Mouse (Mus musculus) frontal cortex, postnatal 25 days (tissue): ENCODE measurements around the gene Vwf.

Source experiments
- DNase-seq, 2 experiments: peaks; one replicate each; pipeline ENCODE4 v3.0.0; 2022; ENCODE audit warnings: low spot score in 2 of 2

Gene Vwf

DNA sequence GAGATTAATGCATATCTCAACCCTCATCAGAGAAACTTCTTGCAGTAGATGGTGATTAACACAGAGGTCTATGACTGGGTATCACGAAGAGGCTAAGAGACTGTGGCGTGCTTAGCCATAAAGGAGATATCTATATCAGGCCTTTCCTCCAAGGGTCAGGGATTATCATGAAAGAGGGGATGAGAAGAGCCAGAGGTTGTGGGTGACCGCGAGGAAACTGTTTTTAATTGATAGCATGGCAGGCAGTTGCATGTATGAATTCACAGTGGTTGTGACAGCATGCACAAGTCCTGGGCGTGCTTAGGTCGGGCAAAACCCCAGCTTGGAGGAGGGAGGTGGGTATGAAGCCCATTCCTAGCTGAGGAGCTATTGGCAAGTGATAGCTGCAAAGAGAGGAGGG, 5.3 kb upstream of the Vwf start:
- DNase-seq = no peak

DNA sequence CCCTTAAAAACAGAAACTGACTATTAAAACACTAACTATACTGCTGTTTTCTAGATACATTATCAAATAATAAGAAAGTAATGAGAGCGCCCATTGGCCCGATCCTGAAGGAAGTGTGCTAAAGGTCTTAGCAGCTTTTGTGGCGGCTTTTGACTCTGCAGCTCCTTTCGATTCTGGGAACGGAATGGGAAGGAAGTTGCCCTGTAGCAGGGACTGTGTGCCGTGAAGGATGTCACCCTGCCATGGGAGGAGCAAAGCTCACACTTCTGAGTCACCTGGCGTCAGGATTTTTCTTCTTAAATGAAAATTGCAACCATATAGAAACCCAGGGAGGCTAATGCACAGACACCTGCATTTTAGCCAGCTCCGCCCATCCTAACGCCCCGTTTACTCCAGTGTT, 1.8 kb downstream of the Vwf start:
- DNase-seq = no peak

DNA sequence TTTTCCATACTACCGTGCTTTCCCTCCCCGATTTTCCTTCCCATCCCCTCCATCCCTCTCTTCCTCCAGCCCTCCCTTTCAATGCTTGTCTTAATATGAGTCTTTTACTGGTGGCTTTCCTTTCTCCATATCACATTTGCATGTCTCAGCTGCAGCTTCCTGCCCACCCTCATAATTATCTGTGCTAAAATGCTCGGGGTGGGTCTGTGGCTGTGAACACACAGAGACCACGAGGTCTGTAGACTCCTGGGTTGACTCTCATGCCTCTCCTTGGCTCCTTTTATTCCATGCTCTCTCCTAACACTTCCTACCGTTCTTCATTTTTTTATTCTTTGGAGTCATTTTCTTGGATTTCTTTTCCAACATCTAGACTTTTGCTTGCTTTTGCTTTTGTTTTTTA, 3.6 kb downstream of the Vwf start:
- no peak for DNase-seq

DNA sequence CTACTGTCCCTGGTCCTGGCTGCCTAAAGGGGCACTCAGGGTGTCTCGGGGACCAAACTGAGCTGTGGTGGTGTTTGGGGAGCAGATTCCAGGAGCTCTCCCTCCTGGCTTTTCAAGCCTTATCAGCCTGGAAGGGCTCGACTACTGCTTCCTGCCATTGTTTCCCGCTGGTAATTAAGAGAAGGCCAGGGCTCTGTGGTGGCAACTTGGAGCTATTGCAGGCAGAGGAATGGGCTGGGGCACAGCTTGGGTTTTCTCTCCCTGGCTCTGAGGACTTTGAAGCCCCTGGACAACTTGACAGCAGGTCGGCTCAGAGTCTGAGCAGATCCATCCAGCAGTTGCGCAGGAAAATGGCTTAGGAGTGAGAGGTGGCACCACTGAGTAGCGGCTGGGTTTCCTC, 6.2 kb downstream of the Vwf start:
- no peak for DNase-seq

DNA sequence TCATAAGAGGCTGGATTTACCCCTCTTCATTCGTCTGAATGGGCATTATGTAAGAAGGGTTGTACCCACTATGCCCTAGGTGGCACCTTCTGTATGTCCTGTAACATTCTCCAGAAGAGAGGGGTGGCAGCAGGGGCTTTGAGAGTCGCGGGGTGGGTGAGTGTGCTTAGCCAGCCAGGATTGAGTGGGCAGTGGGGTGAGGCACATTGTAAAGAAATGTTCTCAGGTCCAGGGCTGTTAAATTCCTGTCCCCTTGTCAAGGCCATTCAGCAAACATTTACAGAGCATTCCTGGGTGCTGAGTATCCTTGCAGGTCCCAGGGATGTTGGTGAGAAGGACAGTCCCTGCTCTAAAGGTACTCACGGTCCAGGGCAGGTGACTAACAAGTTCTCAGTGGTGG, 7.0 kb downstream of the Vwf start:
- DNase-seq = no peak

DNA sequence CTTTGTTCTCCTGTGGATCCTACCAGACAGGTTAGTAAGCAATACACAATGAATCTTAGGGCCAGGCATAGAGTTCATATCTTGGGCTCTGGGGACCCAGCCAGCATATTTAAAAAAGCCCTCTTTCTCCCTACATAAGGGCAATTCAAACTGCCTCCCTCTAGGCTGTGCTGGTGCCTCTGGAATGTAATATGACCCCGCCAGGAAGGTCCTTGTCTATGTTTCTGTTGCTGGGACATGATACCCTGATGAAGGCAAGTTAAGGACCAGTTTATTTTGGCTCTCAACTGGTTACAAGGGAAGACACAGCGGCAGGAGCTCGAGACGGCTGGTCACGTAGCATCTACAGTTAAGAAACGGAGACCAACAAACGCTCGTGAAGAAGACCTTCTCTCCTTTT, 12.3 kb downstream of the Vwf start:
- no peak for DNase-seq

DNA sequence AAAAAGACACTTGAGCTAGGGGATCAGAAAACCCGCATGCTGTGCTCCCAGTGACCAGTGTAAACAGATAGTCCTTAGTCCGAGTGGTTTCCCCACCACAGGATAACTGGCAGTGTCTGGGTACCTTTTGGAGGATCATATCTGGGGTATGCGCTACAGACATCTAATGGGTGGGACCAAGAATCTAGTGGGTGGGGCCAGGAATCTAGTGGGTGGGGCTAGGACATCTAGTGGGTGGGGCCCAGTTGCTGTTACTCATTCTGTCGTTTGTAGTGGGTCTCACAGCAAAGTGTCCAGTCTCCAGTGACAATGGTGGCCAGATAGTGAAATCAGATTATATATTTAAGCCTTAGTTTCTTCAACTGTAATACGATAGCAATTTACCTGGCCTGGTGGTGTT, 14.5 kb downstream of the Vwf start:
- no peak for DNase-seq

DNA sequence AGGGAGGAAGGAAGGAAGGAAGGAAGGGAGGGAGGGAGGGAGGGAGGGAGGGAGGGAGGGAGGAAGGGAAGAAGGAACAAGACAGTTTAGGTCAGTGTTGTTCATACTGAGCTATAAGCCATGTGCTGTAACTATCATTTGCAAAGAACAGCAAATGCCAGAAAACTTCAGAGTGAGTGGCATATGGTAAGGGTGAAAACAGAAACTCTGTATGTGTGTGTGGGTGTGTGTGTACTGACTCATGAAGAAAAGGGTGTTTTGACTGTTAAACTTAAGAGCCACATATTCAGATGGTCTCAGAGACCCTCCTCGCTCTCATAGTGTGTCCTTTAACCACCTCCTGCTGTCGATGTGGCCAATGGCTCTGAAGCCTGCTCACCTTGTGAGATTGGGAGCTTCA, 14.9 kb downstream of the Vwf start:
- DNase-seq = no peak

DNA sequence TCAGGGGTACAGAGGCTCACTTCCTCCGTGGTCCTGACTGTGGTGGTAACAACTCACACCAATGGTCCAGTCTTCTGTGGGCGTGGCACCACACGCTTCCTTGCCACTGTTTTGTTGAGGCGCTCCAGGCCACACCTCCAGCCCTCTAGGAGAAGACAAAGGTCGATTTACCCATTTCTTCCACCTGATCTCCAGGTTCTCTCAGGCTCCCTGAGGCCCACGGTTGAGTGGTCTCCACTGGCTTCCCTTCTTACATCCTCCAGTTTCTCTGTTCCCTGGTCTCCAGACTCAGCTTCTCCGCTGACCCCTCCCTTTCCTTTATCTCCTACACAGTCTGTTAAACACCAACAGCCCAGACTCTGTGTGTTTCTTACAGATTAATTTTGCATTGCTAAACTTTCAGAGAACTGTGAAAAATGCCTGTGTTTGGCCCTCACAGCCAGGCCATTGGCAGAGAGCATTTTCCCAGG, 18.3 kb downstream of the Vwf start:
- no peak for DNase-seq

DNA sequence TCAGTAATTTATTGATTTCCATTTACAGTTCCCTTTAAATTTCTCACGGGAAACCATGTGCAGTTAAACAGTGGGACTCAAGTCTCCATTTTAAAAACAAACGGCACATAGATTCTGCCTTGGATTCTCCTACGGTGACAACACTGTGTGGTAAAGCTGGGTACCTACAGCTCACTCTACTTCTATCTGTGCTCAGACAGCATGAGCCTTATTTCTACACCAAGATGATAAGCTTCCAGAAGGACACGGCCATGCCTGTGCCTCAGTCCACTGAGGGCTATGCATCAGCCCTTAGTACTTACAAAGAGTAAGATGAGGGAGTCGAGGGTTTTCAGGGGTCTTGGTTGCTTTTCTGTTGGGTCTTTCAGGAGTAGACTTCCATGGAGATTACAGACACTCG, 18.8 kb downstream of the Vwf start:
- no peak for DNase-seq

DNA sequence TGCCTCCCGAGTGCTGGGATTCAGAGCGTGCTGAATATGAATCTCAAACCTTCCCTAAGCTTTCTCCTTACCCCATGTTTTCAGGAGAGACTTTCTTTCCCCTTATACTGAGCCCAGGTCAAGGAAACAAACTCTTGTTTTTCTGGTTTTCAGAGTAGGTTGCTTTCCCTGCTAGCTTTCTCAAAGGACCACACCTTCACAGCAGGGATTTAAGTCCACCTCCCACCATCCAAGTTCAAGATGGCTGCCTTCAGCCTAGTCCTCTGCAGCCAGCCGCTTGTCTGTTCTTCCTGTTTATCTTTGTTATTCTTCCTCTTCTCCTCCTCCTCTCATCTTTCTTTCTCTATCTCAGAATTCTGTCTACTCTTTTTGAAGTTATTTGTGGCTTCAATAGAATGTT, 20.1 kb downstream of the Vwf start:
- no peak for DNase-seq

DNA sequence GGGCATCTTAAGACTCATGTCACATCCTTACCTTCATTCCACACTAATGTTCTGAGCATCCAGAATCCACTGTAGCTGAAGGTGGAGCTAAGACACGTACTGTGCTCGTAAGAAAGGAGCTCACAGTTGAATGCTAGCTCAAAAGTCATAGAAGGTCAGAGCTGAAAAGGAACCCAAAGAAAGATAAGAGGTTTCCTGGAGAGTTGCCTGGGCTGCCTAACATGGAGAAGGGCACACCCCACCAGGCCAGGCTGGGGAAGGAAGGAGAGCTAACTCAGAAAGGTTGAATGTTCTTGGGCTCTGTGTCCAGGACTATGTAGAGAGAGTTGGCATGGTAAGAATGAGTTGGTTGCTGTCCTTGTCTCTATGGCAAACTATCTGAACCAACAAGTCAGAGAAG, 21.8 kb downstream of the Vwf start:
- no peak for DNase-seq

DNA sequence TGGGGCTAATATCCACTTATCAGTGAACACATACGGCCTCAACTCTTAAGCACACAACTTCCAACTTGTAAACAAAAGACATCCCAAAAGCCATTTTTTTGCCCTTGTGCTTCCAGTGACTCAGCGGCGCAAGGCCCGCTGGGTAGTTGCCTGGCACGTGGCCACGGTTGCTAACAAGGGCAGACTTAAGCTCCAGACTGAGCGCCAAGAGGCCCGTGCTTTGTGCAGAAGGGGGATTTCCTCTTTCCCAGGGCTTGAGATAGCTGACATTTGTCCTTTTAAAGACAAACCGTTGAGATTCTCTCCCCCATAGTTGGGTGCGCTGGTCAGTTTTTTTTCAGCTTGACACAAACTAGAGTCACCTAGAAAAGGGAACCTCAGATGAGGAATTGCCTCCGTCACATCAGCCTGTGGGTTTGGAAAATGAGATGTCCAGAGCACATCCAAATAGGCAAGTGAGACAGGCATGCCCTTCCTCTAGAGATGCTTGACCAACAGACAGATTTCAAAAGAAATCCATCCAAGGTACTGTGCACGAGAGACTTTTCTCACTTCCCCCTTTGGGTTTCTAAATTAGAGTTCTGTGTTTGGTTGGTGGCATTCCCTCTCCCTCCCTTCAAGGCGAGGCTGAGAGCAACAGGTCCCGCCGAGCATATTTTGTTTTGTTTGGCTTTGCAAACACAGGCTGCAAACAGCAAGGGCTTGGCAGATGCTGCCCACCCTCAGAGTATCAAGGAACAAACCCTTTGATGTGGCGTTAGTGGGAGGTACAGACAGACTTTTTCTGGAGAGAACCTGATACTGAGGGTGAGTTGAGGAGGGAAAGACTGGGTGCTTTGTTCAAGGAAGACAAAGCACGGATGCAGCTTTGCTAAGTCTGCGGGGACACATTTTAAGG, 26.0 kb downstream of the Vwf start:
- peak; percentile 43 to 57 for DNase-seq

DNA sequence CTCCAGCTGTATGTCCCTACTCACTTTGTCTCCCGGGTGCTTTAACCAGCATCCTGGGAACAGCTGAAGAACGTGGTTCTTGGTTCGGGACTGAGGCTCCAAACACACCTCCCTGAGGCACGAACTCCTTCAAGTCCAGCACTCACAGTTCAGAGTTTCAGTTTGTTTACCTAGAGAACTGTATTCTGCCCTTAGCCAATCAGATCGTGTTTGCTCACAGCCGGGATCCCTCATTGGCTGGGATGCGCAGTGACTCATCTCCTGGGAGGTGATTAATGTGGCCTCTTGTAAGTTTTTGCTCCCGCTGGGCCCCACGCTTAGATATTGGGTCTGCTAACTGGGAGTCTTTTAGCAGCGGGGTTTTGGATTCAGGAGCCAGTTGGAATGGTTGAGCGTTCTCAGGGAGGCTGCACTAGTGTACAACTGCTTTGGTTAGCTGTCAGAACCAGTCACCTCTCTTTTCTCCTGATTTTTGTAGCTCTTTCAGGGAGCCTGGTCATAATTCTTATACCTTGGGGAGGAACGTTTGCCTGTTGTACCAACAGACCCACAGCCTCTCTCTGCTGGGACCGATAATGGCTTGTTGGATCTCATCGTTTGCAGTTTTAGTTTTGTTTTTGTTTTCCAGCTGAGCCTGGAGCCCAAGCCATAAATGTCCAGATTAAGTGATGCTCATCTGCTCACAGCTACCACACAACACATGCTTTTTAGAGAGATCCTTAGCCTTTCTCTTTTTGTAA, 26.8 kb downstream of the Vwf start:
- peak; percentile 13 to 44 for DNase-seq

DNA sequence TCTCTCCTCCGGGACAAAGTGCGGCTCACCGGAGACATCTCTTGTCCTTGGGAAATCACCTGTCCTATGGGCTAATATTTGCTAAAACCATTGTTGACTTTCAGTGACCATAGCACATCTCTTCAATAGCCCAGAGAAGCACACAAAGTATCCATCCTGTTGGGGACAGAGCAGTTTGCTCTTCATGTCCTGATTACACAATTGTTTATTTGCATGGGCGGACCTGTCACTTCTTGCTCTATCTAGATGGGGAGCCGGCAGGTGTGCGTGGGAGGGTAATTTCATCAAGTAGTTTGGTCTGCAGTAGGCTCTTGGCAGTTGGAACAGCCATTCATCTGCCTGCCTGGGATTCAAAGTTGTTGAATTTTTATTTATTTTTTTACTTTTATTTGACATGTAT, 28.5 kb downstream of the Vwf start:
- no peak for DNase-seq

DNA sequence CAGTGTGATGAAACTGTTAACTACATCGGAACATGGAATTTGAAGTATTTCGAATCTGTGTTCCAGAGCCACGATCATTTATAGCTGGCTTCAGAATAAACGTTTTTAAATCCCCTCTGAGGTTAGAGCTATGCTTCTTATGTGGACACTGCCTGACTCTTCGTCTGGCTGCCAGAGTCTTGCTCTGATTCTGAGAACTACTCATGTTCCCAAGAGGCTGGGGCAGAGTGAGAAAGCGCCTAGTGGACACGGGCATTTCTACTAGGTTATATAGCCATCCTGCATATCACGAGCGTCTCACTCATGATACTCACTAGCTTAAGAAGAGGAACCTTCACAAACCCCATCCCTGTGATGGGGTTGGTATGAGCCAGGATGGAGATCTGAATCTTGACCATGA, 30.7 kb downstream of the Vwf start:
- DNase-seq = no peak

DNA sequence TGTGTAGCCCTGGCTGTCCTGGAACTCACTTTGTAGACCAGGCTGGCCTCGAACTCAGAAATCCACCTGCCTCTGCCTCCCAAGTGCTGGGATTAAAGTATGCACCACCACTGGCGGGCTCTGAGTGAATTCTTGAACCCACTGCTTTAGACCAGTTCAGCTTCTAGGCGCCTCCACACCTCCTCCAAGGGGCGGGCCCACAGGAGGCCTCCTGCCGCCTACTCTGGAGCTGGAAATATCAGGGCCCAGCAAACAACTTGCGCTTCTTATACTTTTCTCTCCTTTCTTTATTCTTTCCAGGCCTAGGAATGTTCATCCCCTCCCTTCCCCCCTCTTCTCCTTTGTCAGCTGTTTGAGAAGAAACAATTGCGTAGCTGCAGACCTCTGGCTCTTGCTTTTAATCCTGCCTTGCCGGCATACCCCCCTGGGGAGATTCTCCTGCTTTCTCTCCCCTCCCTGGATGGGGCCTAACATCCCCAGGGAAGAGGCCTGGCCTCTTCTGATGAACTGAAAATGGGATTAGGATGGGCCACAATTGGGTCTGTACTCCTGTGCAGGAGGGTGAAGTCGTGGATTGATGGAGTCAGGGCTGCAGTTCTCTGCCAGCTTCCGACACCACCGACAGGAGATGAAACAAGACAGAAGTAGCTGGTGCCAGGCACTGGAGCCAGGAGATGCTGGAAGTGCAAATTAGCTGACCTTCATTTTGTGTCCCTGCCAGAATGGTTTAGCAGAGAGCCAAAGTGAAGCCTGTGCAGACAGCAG, 31.5 kb downstream of the Vwf start:
- DNase-seq = no peak

DNA sequence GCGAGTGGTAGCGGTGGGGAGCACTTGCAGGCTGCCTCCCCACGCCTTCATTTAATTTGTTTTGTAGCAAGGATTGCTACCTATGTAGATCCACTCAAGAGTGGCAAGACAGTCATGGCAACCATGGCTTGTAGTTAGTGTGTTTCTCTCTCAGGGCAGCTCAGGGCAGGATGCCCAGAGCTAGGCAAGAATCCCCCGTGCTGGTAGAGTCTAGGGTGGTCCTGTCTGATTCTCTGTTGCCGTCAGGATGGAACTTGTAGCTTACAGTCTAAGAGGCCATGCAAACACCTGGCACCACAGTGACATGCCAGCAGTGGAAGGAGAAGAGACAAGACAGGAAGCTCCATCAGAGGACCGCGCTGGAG, 32.1 kb downstream of the Vwf start:
- no peak for DNase-seq

DNA sequence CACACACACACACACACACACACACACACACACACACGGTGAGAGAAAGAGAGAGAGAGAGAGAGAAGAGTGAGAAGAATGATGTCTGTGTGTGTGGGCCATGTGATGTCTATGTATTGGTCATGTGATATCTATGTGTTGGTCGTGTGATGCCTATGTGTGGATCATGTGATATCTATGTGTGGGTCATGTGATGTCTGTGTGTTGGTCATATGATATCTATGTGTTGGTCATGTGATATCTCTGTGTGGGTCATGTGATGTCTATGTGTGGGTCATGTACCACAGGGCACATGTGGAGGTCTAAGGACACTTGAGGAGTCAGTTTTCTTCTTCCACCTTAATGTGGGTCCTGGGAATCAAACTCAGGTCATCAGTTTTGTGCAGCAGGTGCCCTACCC, 33.3 kb downstream of the Vwf start:
- DNase-seq = no peak

DNA sequence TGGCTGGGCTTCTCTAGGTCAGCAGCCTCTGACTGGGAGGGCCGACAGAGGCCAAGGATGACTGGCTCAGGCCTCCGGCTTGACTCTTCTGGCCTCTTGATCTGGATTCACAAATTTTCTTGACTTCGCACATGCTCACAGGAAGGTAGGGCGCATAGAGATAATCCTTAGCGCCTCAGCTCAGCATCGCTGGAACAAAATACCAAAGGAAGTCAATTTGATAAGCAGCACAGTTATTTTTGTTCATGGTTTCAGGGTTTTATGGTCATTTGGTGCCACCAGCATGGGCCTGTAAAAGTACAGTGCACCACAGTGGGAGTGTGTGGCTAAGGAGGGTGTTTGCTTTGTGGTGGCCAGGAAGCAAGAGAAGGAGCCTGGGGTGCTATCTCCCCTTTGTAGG, 37.1 kb downstream of the Vwf start:
- no peak for DNase-seq

DNA sequence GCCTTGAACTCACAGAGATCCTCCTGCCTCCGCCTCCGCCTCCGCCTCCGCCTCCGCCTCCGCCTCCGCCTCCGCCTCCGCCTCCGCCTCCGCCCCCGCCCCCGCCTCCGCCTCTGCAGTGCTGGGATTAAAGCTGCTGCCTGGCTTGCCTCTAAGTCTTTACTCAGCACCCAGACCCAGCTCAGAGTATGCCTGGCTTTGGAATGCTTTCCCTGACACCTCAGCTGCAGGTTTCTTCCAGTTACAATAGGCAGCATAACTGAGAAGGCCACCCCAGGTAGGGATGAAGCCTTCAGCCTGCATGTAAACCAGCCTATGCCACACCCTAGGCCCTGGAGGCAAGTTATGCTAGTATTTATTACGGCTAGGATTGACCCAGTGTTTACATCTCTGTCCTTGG, 37.7 kb downstream of the Vwf start:
- DNase-seq = no peak

DNA sequence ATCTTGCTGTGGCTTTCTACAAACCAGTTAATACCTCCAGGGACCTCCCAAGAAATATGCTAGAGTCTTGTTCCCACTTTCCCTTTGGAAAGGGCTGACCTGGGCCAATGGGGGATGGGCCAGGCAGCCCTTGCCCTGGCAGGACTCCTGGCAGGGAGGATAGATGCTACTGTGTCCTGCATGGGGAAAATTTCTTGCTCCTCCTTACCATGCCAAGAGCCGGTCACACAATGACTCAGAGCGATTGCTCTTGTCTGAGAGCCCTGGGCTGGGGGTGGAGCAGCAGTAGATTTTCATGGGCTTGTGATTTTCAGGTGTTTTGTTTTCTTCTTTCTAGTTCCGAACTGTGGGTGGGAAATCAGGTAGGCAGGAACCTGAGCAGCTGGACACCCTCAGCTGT, 39.0 kb downstream of the Vwf start:
- no peak for DNase-seq
